Mouse (Mus musculus) heart, postnatal 10 days (tissue): ENCODE measurements at regions not wholly inside any gene's neighbourhood (a gene's known extent, or its start where the extent isn't known, plus 50 kb on each side); places are given as distances from the start of the nearest gene placed in this dataset.

ENCODE experiments used
- DNase-seq, 2 experiments: peaks; one replicate each; pipeline ENCODE4 v3.0.0; 2021
- intact Hi-C: fragments of 180-260 bp; cut with DNase I; formaldehyde crosslinking; loops from one replicate; pipeline ENCODE4 v1.15.1; 2025

GRCm38 (mm10) chr9:115604450-115604849 is 294.2 kb upstream of the Stt3b start:
- DNase-seq: no peak
- intact Hi-C loops: no loop called here

- DNase-seq: no peak
- intact Hi-C loops: no loop called here
Measured at GRCm38 (mm10) chr9:115604968-115605682, 294.9 kb upstream of the Stt3b start.

GRCm38 (mm10) chr9:115607961-115608360 is 297.7 kb upstream of the Stt3b start:
- intact Hi-C loops: no loop called here
- DNase-seq: no peak

- intact Hi-C loops: no loop called here
- DNase-seq: no peak
Measured at GRCm38 (mm10) chr9:115608377-115608776, 298.2 kb upstream of the Stt3b start.

GRCm38 (mm10) chr9:115609904-115610303 is 299.4 kb upstream of the Gadl1 start:
- intact Hi-C loops: no loop called here
- no peak for DNase-seq

GRCm38 (mm10) chr9:115611713-115612112 is 297.5 kb upstream of the Gadl1 start:
- intact Hi-C loops: no loop called here
- DNase-seq: no peak

- intact Hi-C loops: no loop called here
Measured at GRCm38 (mm10) chr9:115612908-115613307, 296.3 kb upstream of the Gadl1 start.

GRCm38 (mm10) chr9:115614007-115614406 is 295.2 kb upstream of the Gadl1 start:
- intact Hi-C loops: no loop called here
- no peak for DNase-seq

More at GRCm38 (mm10) chr9:115612908-115613307, 296.3 kb upstream of the Gadl1 start:
- DNase-seq: no peak

- intact Hi-C loops: no loop called here
- no peak for DNase-seq
Measured at GRCm38 (mm10) chr9:115617909-115618308, 291.3 kb upstream of the Gadl1 start.

- peak; percentile 6 to 9 for DNase-seq
- intact Hi-C loops: no loop called here
Measured at GRCm38 (mm10) chr9:115623948-115624347, 285.3 kb upstream of the Gadl1 start.

- DNase-seq: peak in 1 of 2 experiments; percentile 6
- intact Hi-C loops: no loop called here
Measured at GRCm38 (mm10) chr9:115624721-115625496, 284.3 kb upstream of the Gadl1 start.

- intact Hi-C loops: no loop called here
- DNase-seq: no peak
Measured at GRCm38 (mm10) chr9:115627551-115627950, 281.7 kb upstream of the Gadl1 start.

GRCm38 (mm10) chr9:115637114-115637513 is 272.1 kb upstream of the Gadl1 start:
- DNase-seq: no peak
- intact Hi-C loops: no loop called here

- no peak for DNase-seq
- intact Hi-C loops: no loop called here
Measured at GRCm38 (mm10) chr9:115640781-115641180, 268.5 kb upstream of the Gadl1 start.

- intact Hi-C loops: no loop called here
Measured at GRCm38 (mm10) chr9:115642032-115642431, 267.2 kb upstream of the Gadl1 start.

GRCm38 (mm10) chr9:115644953-115645352 is 264.3 kb upstream of the Gadl1 start:
- intact Hi-C loops: no loop called here
- DNase-seq: no peak

More at GRCm38 (mm10) chr9:115642032-115642431, 267.2 kb upstream of the Gadl1 start:
- no peak for DNase-seq

GRCm38 (mm10) chr9:115646226-115646625 is 263.0 kb upstream of the Gadl1 start:
- intact Hi-C loops: no loop called here
- no peak for DNase-seq

GRCm38 (mm10) chr9:115651708-115652107 is 257.5 kb upstream of the Gadl1 start:
- DNase-seq: no peak
- intact Hi-C loops: no loop called here

- no peak for DNase-seq
- intact Hi-C loops: no loop called here
Measured at GRCm38 (mm10) chr9:115653116-115653515, 256.1 kb upstream of the Gadl1 start.

GRCm38 (mm10) chr9:115654933-115655332 is 254.3 kb upstream of the Gadl1 start:
- no peak for DNase-seq
- intact Hi-C loops: no loop called here

- no peak for DNase-seq
- intact Hi-C loops: no loop called here
Measured at GRCm38 (mm10) chr9:115656538-115656937, 252.7 kb upstream of the Gadl1 start.
